Mouse (Mus musculus) megakaryocyte, embryonic 14.5 days (primary cell): ENCODE data around the gene Lmo1. TPM values are rescaled to one million over a fixed set of nuclear protein-coding genes. Genes with fewer than 3 reads are reported as not detected.

Source experiments
- polyA plus RNA-seq: library from polyadenylated mRNA; stranded (reverse); fragments of >175 nt; gene quantifications from 2 replicates; pipeline ENCODE4 v1.2.3, GENCODE M21; 2012; ENCODE audit warnings: low replicate concordance; ENCODE audit not compliant: insufficient read depth

Gene Lmo1
- polyA plus RNA-seq, 1 experiment = 0.58 TPM

Other genes with a start within 250 kb of the Lmo1 start
- 0.04 TPM in 1 of 2 replicates, not detected in the other for gene Nlrp10, start 245.0 kb downstream of the Lmo1 start, polyA plus RNA-seq
- 351 and 1,291 TPM in 2 replicates for gene Eif3f, start 240.8 kb downstream of the Lmo1 start, polyA plus RNA-seq
- 0.83 TPM in 1 of 2 replicates, not detected in the other for gene Tub, start 224.9 kb downstream of the Lmo1 start, polyA plus RNA-seq
- 0.31 TPM in 1 of 2 replicates, not detected in the other for gene Ric3, start 91.9 kb downstream of the Lmo1 start, polyA plus RNA-seq